Mouse (Mus musculus): ENCODE results near the gene Gdpd5.

DNA sequence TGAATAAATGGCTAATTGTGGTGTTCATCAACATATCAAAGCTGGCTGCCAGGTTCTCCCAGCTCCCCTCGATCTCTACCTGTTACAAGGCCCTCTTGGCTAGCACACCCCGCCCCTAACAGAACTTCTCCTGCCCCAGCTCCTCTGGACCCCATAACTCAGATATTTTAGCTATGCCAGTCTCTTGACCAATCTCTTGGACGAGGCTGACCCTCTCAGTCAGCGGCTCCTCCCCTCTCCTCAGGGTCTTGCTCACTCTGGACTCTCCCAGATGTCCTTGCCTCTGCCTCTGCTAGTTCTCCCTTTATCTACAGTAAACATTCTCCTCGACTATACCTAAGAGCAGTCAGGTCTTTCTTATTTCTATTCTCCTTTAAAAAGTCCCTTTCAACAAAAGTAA, 119.4 kb downstream of the Gdpd5 start:
- TF ChIP-seq CTCF (IDR thresholded peaks at IDR 0.05; ENCODE audit: low read depth): no peak
- no peak for TF ChIP-seq EP300 (optimal IDR thresholded peaks at IDR 0.05)
